Mouse (Mus musculus) testis, adult 2 months (tissue): ENCODE measurements around the gene Tmem269.
A peak's percentile ranks its signal among the peaks of the same experiment; 100 is the strongest.

ENCODE experiments used
- CTCF ChIP-seq: fragments of 200-500 bp; IDR thresholded peaks from 2 replicates; pipeline ENCODE4 v1.5.1; 2012; ENCODE audit warnings: low read depth, mild to moderate bottlenecking, inconsistent platforms, low read length, moderate library complexity; ENCODE audit not compliant: control insufficient read depth, insufficient read depth, insufficient replicate concordance
- POLR2A ChIP-seq: fragments of 200-500 bp; IDR thresholded peaks from 2 replicates; pipeline ENCODE4 v1.6.1; 2012; ENCODE audit warnings: low read depth, mild to moderate bottlenecking, inconsistent platforms, low read length, moderate library complexity; ENCODE audit not compliant: control insufficient read depth

DNA sequence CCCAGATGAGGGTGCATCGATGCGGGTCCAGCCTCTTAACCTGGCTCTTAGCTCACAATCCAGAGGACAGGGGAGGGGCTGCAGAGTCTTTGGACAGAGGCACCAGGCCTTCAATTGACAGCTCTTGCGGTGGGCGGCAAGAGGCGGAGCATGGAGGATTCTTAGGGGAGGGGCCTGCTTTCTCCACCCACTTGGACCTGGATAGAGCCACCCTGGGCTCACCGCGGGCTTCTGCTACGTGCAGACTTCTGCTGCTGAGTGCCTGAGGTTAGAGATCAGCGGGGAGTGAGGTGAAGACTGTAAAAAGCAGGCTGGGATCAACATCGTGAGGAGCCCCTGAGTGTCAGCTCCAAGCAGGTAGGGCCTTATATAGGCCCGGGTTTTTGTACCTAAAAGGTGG, at the start of gene Tmem269:
- no peak for TF ChIP-seq CTCF
- peak; percentile 49; the same call in 1 of the 2 replicates for TF ChIP-seq POLR2A
